Mouse (Mus musculus) ES-E14 (cell line): ENCODE measurements around the gene Wnt2.

Experiments
- CHD2 ChIP-seq: IDR thresholded peaks from 2 replicates; pipeline ENCODE4 v1.6.1; 2014; ENCODE audit warnings: mild to moderate bottlenecking, low read depth, low read length, inconsistent platforms
- HCFC1 ChIP-seq: IDR thresholded peaks from 2 replicates; pipeline ENCODE4 v1.6.1; 2012; ENCODE audit warnings: low read length, inconsistent platforms, borderline replicate concordance; ENCODE audit not compliant: insufficient read depth
- MAFK ChIP-seq: IDR thresholded peaks from 2 replicates; pipeline ENCODE4 v1.6.1; 2014; ENCODE audit warnings: mild to moderate bottlenecking, low read depth, low read length, inconsistent platforms; ENCODE audit not compliant: insufficient read depth
- ZNF384 ChIP-seq: IDR thresholded peaks from 2 replicates; pipeline ENCODE4 v1.6.1; 2012; ENCODE audit warnings: low read depth, low read length, inconsistent platforms

GRCm38 (mm10) chr6:18057899-18058298 lies 27.5 kb upstream of the Wnt2 start:
- TF ChIP-seq ZNF384 (no peak), HCFC1 (no peak), MAFK (no peak), CHD2 (no peak)
